Mouse (Mus musculus) ovary, postnatal 36 days (tissue): ENCODE measurements around the gene Copb2.

ENCODE experiments used
- DNase-seq: peaks from one replicate; pipeline ENCODE4 v3.0.0; 2022; ENCODE audit warnings: low spot score, mixed read lengths

Gene Copb2

GRCm38 (mm10) chr9:98563137-98564126, at the start of gene Copb2:
Gene Copb2, plus strand, starts transcription at chr9:98563721.
- peak; percentile 99 for DNase-seq

GRCm38 (mm10) chr9:98523872-98524271, 39.6 kb upstream of the Copb2 start:
- no peak for DNase-seq

DNA sequence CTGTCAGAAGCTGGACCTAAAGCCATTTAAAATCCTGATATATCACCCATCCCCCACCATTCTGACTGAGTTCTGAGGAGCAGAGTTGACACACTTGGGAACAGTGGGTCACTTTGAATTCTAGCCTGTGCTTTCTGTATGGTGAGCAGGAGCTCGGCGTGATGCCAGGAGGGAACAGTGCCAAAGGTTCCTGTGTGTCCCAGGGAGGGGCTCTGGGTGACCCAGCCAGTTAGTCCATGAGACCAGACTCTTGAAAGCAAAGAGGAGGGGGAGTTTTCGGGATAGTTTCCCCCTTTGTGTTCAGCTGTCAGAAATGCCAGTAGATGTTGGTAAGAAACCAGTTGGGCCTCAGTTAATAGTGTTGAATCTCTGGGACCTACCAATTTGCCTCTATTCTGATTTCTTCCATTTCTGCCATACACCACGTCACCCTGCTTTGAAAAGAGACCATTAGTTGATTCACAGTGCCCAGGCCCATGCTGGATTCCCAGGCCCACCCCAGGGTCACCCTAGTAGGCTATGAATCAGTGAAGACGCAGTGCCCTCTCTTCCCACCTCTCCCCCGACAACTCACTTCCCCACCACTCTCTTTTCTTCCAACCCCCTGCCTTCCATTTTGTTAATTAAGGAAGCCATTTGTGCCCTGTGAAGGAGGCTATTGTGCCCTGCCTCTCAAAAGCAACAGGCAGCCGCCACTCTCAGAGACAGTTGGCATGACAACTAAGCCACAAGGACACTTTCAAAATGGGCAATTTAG, 38.6 kb upstream of the Copb2 start:
- DNase-seq = peak; percentile 22

DNA sequence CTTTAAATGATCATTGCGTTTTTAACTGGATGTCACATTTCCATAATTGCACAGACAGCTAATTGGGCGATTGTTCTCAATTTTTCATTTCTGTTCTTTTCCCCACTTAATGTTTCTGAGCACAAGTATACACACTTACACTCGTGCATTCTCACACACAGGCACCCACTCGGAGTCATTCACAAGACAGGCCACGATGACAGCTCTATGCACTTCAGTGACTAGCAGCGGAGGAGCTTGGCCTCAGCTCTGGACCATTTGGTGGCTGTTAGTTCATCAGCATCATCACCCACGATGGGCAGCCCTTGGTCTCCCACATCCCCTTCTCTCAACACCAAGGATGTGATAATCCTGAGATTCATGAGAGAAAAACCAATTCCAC, 38.0 kb upstream of the Copb2 start:
- no peak for DNase-seq

- DNase-seq = no peak
Measured at GRCm38 (mm10) chr9:98527226-98527625, 36.3 kb upstream of the Copb2 start.

DNA sequence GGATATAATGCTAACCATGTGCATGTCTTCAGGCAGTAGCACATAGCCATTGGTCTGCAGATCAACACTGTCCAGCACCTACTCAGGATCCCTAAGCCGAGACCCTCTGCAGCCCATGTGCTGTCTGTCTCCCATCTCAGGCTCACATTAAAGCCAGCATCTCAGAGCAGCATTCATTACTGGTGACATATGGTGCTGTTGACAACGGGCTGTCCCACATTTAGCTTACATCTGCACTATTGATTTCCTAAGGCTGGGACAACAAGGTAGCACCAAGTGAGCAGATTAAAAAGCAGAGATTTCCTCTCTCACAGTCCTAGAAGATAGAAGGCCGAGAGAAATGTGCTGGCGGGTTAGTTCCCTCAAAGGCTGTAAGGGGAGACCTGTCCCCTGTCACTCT, 33.7 kb upstream of the Copb2 start:
- DNase-seq = no peak

- DNase-seq = no peak
Measured at GRCm38 (mm10) chr9:98530999-98531398, 32.5 kb upstream of the Copb2 start.

DNA sequence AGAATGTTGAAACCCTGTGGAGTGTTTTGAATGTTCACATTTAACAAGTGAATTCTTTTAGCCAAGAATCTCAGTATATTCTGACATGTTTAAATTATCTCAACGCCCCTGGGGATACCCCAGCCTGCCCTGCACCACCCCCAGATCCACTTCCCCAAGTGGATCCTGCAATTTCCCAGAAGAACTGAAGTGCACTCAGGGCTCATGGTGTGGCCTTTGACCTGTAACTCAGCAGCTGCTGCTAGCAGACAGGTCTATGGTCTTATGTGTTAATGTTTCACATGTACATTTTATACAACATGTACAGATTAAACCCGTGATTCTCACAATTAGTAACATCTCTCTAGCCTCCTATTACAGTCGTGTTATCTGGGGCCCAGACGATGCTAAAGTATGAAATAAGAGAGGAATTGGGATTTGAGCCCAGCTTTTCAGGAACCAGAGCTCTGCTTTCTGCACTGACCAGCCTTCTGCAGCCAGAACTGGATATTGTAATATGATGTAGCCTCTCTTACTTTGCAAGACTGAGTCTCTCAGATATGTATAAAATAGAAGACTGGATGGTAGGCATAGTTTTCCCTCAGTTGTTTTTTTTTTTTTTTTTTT, 28.7 kb upstream of the Copb2 start:
- DNase-seq = no peak

- no peak for DNase-seq
Measured at GRCm38 (mm10) chr9:98535763-98536162, 27.8 kb upstream of the Copb2 start.

- peak; percentile 7 for DNase-seq
Measured at GRCm38 (mm10) chr9:98538017-98538712, 25.4 kb upstream of the Copb2 start.

GRCm38 (mm10) chr9:98538713-98539360, 24.7 kb upstream of the Copb2 start:
- DNase-seq = peak; percentile 48

GRCm38 (mm10) chr9:98544042-98544441, 19.5 kb upstream of the Copb2 start:
- no peak for DNase-seq

GRCm38 (mm10) chr9:98583852-98584251, 20.3 kb downstream of the Copb2 start:
- no peak for DNase-seq

DNA sequence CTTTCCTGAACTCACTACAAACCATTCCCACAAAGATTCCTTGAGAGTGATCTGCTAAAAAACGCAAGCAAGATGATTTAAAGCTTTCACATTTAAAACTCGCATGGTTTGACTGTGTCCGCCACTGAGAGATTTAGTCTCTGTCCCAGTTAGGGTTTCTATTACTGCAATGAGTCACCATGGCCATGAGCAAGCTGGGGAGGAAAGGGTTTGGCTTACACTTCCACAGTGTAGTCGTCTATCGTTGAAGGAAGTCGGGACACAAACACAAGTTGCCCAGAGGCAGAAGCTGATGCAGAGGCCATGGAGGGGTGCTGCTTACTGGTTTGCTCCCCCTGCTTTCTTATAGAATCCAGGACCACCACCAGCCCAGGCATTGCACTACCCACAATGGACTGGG, 36.6 kb downstream of the Copb2 start:
- DNase-seq = no peak

DNA sequence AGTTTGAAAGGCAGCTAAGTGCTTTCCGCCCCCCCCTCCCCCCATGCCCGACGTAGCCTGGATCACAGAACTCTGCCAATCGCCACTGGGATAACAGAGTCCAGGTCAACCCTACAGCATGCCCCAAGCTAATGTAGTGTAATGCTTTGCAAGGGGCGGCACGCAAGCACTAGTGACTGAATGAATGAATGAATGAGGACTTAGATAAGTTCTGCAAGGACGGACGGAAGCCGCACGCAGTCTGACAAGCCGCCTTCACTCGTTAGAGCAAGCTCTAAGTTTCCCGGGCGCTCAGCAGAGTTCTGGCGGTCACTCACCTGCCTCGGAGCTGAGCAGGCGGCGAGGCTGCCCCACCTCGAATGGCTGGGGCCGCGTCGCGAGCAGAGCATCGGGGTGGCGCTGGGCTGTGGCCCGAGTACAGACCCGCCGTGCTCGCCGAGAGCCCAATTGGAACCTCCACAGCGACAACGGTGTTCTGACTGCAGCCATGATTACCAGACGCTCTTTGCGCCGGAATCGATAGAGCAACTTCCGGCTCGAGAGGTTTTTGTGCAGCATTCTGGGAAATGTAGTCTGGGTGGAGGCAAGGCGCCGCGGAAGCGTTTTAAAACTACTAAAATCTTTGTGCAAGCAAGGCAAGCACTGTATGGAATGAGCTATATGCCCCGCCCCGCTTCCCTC, 37.8 kb downstream of the Copb2 start, which contains the start of gene Mrps22:
Gene Mrps22 (minus strand): TSS at position 505 of the 681 bp plus-strand sequence.
- peak; percentile 76 for DNase-seq

DNA sequence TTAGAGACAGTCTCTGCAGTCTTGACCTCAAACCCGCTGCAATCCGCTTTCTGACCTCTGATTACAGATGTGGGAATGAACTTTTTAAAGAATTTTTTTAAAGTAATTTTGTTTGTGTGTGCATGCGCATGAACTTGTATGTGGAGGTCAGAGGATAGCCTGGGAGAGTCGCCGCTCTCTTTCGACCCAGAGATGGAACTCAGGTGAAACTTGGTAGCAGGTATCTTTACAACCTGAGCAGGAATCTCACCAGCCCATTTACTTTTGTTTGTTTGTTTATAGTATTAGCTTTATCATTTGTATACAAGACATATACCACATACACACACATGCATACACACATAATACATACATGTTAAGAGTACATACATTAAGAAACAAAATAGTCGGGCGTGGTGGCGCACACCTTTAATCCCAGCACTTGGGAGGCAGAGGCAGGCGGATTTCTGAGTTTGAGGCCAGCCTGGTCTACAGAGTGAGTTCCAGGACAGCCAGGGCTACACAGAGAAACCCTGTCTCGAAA, 38.4 kb downstream of the Copb2 start:
- DNase-seq = no peak

DNA sequence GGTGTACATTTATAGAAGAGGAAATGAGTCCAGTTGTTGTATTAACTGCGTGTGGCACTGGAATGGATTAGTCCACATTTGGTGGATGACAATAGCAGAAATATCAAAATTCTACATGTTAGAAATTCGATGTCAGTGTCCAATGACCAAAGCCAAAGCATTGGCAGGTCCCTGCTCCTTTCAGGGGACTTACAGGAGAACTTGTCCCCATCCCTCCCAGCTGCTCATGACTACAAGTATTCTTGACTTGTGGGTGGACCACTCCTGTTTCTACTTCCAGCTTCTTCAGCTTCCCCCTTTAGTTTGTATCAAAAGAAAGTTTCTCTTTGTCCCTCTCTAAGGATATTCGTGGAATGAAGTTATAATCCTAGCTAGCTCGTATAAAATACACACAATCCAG, 41.4 kb downstream of the Copb2 start:
- DNase-seq = no peak

GRCm38 (mm10) chr9:98628480-98628879, 65.0 kb downstream of the Copb2 start:
- DNase-seq = no peak

- DNase-seq = no peak
Measured at GRCm38 (mm10) chr9:98633287-98634162, 70.0 kb downstream of the Copb2 start.
